Mouse (Mus musculus): Measurements from ENCODE around the gene Psmd9.

- TF ChIP-seq CTCF (IDR thresholded peaks at IDR 0.05; ENCODE audit: low read depth, low read length), result no peak
- no peak for TF ChIP-seq POLR2A (IDR thresholded peaks at IDR 0.05; ENCODE audit: extremely low read depth, insufficient read depth, low read length)
Observed at GRCm38 (mm10) chr5:123193436-123193835, 24.2 kb downstream of the Psmd9 start.

All from liver, adult 2 months (tissue).